Mouse (Mus musculus) testis, adult 2 months (tissue): ENCODE measurements around the gene Ttyh3.

Source experiments
- CTCF ChIP-seq: fragments of 200-500 bp; IDR thresholded peaks from 2 replicates; pipeline ENCODE4 v1.5.1; 2012; ENCODE audit warnings: low read depth, mild to moderate bottlenecking, inconsistent platforms, low read length, moderate library complexity; ENCODE audit not compliant: control insufficient read depth, insufficient read depth, insufficient replicate concordance
- POLR2A ChIP-seq: fragments of 200-500 bp; IDR thresholded peaks from 2 replicates; pipeline ENCODE4 v1.6.1; 2012; ENCODE audit warnings: low read depth, mild to moderate bottlenecking, inconsistent platforms, low read length, moderate library complexity; ENCODE audit not compliant: control insufficient read depth

DNA sequence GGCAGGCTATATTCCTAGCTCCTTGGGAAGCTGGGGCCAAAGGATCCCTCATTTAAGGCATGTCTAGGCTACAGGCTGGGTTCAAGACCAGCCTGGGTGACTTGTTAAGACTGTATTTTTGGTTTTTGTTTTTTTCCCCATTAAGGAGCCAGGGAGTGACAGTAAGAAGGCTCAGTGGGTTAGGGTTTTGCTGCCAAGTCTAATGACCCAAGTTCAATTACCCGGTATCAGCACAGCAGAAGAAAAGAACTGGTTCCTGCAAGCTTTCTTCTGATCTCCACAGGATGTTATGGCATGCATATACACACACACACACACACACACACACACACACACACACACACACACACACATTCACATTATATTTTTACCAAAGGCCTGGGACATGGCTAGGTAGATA lies 11.6 kb upstream of the Ttyh3 start:
- no peak for TF ChIP-seq CTCF
- TF ChIP-seq POLR2A, result no peak
